Mouse (Mus musculus) embryonic facial prominence, embryonic 12.5 days (tissue): ENCODE measurements at regions not wholly inside any gene's neighbourhood (a gene's known extent, or its start where the extent isn't known, plus 50 kb on each side); places are given as distances from the start of the nearest gene placed in this dataset.
"Not testable (repeated sequence)": the region's sequence is repeated elsewhere in the genome, so short reads cannot be mapped to it uniquely, and the experiment has no call there.

Experiments
- ATAC-seq: fragments of 200-750 bp; cut with Nextera tagmentation; 2 replicates; pipeline ENCODE4 v1.8.0; 2017; ENCODE audit not compliant: insufficient number of reproducible peaks, insufficient read depth, low FRiP score, low TSS enrichment
- H3K27ac ChIP-seq: fragments of 300-500 bp; sonication (generic); 2 replicates; pipeline ENCODE4 v1.5.1; 2016; ENCODE audit warnings: mild to moderate bottlenecking
- H3K27me3 ChIP-seq: fragments of 300-500 bp; sonication (generic); 2 replicates; pipeline ENCODE4 v1.6.1; 2016; ENCODE audit warnings: mild to moderate bottlenecking, moderate library complexity
- H3K36me3 ChIP-seq: fragments of 300-500 bp; sonication (generic); 2 replicates; pipeline ENCODE4 v1.6.1; 2016; ENCODE audit warnings: mild to moderate bottlenecking
- H3K4me1 ChIP-seq: fragments of 300-500 bp; sonication (generic); 2 replicates; pipeline ENCODE4 v1.6.1; 2016
- H3K4me2 ChIP-seq: fragments of 300-500 bp; sonication (generic); replicated peaks from 2 replicates; pipeline ENCODE4 v1.6.1; 2016; ENCODE audit warnings: mild to moderate bottlenecking, moderate library complexity
- H3K4me3 ChIP-seq: fragments of 300-500 bp; sonication (generic); 2 replicates; pipeline ENCODE4 v1.5.1; 2016; ENCODE audit warnings: mild to moderate bottlenecking
- H3K9ac ChIP-seq: fragments of 300-500 bp; sonication (generic); 2 replicates; pipeline ENCODE4 v1.6.1; 2016; ENCODE audit warnings: mild to moderate bottlenecking, moderate library complexity
- H3K9me3 ChIP-seq: fragments of 300-500 bp; sonication (generic); 2 replicates; pipeline ENCODE4 v1.6.1; 2016; ENCODE audit warnings: mild to moderate bottlenecking, moderate library complexity
- WGBS: fragments of 180-500 bp; shearing (Covaris S2); methylation state at CpG from one replicate; pipeline ENCODE4 v1.1.7; 2016; 5-methylcytosine and 5-hydroxymethylcytosine counted together

DNA sequence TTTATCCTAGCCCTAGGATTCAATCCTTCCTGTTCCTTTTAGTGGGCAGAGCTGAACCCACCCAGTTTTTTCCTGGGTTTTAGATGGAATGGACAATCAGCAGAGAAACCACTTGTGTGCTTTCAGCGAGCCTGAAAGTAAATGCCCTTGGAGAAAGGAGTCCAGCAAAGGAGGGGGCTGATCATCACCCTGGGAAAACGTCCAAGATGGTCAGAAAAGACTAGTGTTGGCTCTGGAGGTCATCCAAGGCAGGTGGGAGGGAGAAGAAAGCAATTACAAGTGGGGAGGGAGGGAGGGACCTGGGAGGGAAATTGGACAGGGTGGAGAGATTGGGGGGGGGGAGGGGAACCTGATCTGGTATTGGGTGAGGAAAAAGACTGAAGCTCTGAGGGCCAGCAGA lies 55.6 kb upstream of the Zfp366 start:
- no peak for ATAC-seq
- Histone ChIP-seq H3K4me3 (no peak overlapping the region), H3K9me3 (no peaks in the 10 kb centered on the region), H3K4me1 (peaks cover 7% of the 10 kb centered on the region), H3K36me3 (no peaks in the 10 kb centered on the region), H3K27ac (no peak overlapping the region), H3K4me2 (no peak overlapping the region), H3K9ac (no peak overlapping the region), H3K27me3 (no peaks in the 10 kb centered on the region)
- 66% methylated on average over 2 of the region's 2 CpGs for WGBS

GRCm38 (mm10) chr13:99128284-99128691 lies 56.3 kb upstream of the Zfp366 start:
- WGBS, result 65% methylated on average over 5 of the region's 5 CpGs
- Histone ChIP-seq H3K4me2 (no peak overlapping the region), H3K4me1 (peaks cover 14% of the 10 kb centered on the region), H3K27ac (no peak overlapping the region), H3K4me3 (no peak overlapping the region), H3K36me3 (no peaks in the 10 kb centered on the region), H3K9ac (no peak overlapping the region), H3K27me3 (no peaks in the 10 kb centered on the region), H3K9me3 (no peaks in the 10 kb centered on the region)
- no peak for ATAC-seq

- ATAC-seq, result no peak
- H3K4me2 ChIP-seq, result no peak overlapping the region
These were observed 56.9 kb upstream of the Zfp366 start for GRCm38 (mm10) chr13:99127716-99128115.

GRCm38 (mm10) chr13:99126971-99127370 lies 57.7 kb upstream of the Zfp366 start:
- not testable (repeated sequence) for H3K9me3 ChIP-seq, H3K9ac ChIP-seq, H3K36me3 ChIP-seq, ATAC-seq, H3K4me3 ChIP-seq, H3K27me3 ChIP-seq, H3K27ac ChIP-seq, H3K4me2 ChIP-seq
- 96% methylated on average over 10 of the region's 10 CpGs for WGBS
- H3K4me1 ChIP-seq, result peaks cover 14% of the 10 kb centered on the region

More at GRCm38 (mm10) chr13:99127716-99128115, 56.9 kb upstream of the Zfp366 start:
- Histone ChIP-seq H3K27me3 (no peaks in the 10 kb centered on the region), H3K27ac (no peak overlapping the region), H3K4me1 (peaks cover 14% of the 10 kb centered on the region), H3K9ac (no peak overlapping the region), H3K4me3 (no peak overlapping the region), H3K36me3 (no peaks in the 10 kb centered on the region), H3K9me3 (no peaks in the 10 kb centered on the region)
- 87% methylated on average over 5 of the region's 5 CpGs for WGBS

- no peaks in the 10 kb centered on the region for H3K27me3 ChIP-seq
- no peaks in the 10 kb centered on the region for H3K36me3 ChIP-seq
- no peak overlapping the region for H3K27ac ChIP-seq
- peaks cover 14% of the 10 kb centered on the region for H3K4me1 ChIP-seq
- H3K9me3 ChIP-seq, result no peaks in the 10 kb centered on the region
- 83% methylated on average over 8 of the region's 8 CpGs for WGBS
- H3K9ac ChIP-seq, result no peak overlapping the region
- H3K4me2 ChIP-seq, result no peak overlapping the region
- H3K4me3 ChIP-seq, result no peak overlapping the region
- ATAC-seq, result no peak
These were observed 58.1 kb upstream of the Zfp366 start for GRCm38 (mm10) chr13:99126538-99126937.

DNA sequence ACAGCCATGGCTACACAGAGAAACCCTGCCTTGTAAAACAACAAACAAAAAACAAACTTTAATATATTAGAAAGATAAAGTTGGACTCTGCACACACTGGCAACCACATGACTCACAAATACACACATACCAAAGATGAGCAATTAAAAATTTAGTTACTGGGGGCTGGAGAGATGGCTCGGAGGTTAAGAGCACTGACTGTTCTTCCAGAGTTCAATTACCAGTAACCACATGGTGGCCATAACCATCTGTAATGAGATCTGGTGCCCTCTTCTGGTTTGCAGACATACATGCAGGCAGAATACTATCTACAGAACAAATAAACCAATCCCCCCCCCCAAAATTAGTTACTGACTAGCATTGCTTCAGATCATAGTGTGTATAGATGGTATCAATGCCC lies 58.7 kb upstream of the Zfp366 start:
- WGBS, result 53% methylated on average over 1 of the region's 1 CpGs
- Histone ChIP-seq H3K9ac (no peak overlapping the region), H3K27ac (no peak overlapping the region), H3K4me1 (peaks cover 14% of the 10 kb centered on the region), H3K4me3 (no peak overlapping the region), H3K36me3 (no peaks in the 10 kb centered on the region), H3K27me3 (no peaks in the 10 kb centered on the region), H3K9me3 (no peaks in the 10 kb centered on the region), H3K4me2 (no peak overlapping the region)
- ATAC-seq, result no peak

DNA sequence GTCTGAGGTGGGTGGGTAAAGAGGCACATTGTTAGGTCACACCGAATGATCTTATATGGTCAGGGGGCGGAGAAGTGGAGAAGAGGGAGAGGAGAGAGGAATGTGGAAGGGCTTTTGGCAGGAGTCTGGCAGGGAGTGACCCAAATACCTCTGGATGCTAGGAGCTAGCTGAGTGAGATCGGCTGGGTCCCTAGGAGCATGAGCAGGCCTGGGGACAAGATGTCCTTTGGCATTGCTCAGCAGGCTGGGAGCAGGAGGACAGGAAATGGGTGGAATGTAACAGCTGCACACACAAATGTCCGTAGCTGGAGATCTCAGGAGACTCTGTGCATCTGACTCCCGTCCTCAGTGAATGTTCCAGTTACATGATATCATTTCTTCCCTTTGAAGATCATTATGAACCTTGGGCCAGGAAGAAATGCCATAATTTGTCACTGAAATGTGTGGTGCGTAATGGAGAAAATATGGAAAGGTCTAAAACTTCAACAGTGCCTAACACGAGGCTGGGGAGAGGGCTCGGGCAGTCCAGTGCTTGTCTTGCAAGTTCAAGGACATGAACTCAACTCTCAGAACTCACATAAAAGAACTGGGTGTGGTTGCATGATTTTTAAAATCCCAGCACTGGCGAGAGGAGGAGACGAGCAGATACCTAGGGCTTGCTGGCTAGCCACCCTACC lies 59.6 kb upstream of the Zfp366 start:
- peaks cover 14% of the 10 kb centered on the region for H3K4me1 ChIP-seq
- H3K4me2 ChIP-seq, result no peak overlapping the region
- WGBS, result 59% methylated on average over 10 of the region's 10 CpGs
- no peak overlapping the region for H3K4me3 ChIP-seq
- 0 out of 2 replicates have a peak overlapping the region, but pooled peaks have one; percentile 43 for H3K27ac ChIP-seq
- H3K36me3 ChIP-seq, result no peaks in the 10 kb centered on the region
- H3K9me3 ChIP-seq, result no peaks in the 10 kb centered on the region
- no peak for ATAC-seq
- no peak overlapping the region for H3K9ac ChIP-seq
- no peaks in the 10 kb centered on the region for H3K27me3 ChIP-seq

GRCm38 (mm10) chr13:99124141-99124540 lies 60.5 kb upstream of the Zfp366 start:
- H3K27ac ChIP-seq, result no peak overlapping the region
- no peaks in the 10 kb centered on the region for H3K9me3 ChIP-seq
- H3K9ac ChIP-seq, result no peak overlapping the region
- ATAC-seq, result no peak
- H3K4me1 ChIP-seq, result peaks cover 14% of the 10 kb centered on the region
- WGBS, result 33% methylated on average over 2 of the region's 2 CpGs
- H3K4me3 ChIP-seq, result no peak overlapping the region
- H3K27me3 ChIP-seq, result no peaks in the 10 kb centered on the region
- no peak overlapping the region for H3K4me2 ChIP-seq
- H3K36me3 ChIP-seq, result no peaks in the 10 kb centered on the region

DNA sequence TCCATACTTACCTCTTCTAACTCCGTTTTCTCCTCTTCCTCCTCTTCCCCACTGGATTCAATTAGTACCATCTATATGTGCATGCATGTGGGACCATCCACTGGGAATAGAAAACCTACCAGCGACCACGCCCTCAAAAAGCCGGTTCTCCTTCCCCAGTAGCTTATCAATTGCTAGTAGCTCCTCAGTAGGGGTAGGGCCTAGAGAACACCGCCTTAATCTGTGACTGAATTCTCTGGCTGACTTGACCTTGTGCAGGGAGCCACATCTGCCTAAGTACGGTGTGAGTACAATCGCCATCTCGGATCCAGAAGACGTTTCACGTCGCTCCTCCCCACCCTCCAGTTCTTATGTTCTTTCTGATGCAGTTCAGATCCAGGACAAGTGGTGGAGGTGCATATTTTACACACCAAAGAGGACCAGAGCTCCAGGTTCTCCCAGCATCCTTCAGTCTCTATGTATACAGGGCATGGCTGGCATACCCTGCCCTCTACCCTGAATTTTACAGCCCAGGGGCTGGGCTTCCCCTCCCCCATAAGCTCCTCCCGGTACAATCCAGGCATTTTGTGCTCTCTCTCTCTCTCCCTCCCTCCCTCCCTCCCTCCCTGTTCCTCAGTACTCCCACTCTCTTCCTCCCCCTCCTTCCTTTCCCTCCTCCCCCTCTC lies 61.0 kb upstream of the Zfp366 start:
- Histone ChIP-seq H3K36me3 (no peaks in the 10 kb centered on the region), H3K9ac (no peak overlapping the region), H3K27me3 (no peaks in the 10 kb centered on the region), H3K9me3 (no peaks in the 10 kb centered on the region), H3K4me1 (peaks cover 14% of the 10 kb centered on the region), H3K4me2 (no peak overlapping the region), H3K27ac (no peak overlapping the region), H3K4me3 (no peak overlapping the region)
- WGBS, result 72% methylated on average over 12 of the region's 12 CpGs
- no peak for ATAC-seq

GRCm38 (mm10) chr13:99122539-99122938 lies 62.1 kb upstream of the Zfp366 start:
- H3K4me3 ChIP-seq, H3K9me3 ChIP-seq, H3K36me3 ChIP-seq, H3K27me3 ChIP-seq, H3K4me2 ChIP-seq, ATAC-seq, H3K9ac ChIP-seq, H3K27ac ChIP-seq: not testable (repeated sequence)
- peaks cover 14% of the 10 kb centered on the region for H3K4me1 ChIP-seq
- 87% methylated on average over 4 of the region's 4 CpGs for WGBS

- H3K27ac ChIP-seq, result no peak overlapping the region
- no peak overlapping the region for H3K4me3 ChIP-seq
- H3K9ac ChIP-seq, result no peak overlapping the region
- peaks cover 14% of the 10 kb centered on the region for H3K4me1 ChIP-seq
- 95% methylated on average over 4 of the region's 4 CpGs for WGBS
- H3K27me3 ChIP-seq, result no peaks in the 10 kb centered on the region
- H3K9me3 ChIP-seq, result no peaks in the 10 kb centered on the region
- no peak for ATAC-seq
- no peaks in the 10 kb centered on the region for H3K36me3 ChIP-seq
- no peak overlapping the region for H3K4me2 ChIP-seq
These were observed 63.5 kb upstream of the Zfp366 start for GRCm38 (mm10) chr13:99121096-99121495.

GRCm38 (mm10) chr13:99119941-99120340 lies 64.7 kb upstream of the Zfp366 start:
- 88% methylated on average over 3 of the region's 3 CpGs for WGBS
- no peaks in the 10 kb centered on the region for H3K27me3 ChIP-seq
- H3K4me3 ChIP-seq, result no peak overlapping the region
- H3K27ac ChIP-seq, result no peak overlapping the region
- peaks cover 11% of the 10 kb centered on the region for H3K4me1 ChIP-seq
- no peak for ATAC-seq
- no peak overlapping the region for H3K9ac ChIP-seq
- no peak overlapping the region for H3K4me2 ChIP-seq
- no peaks in the 10 kb centered on the region for H3K36me3 ChIP-seq
- H3K9me3 ChIP-seq, result no peaks in the 10 kb centered on the region
